Mouse (Mus musculus) CD8-positive naive resting alpha-beta T cell, adult 57 days (primary cell): Measurements from ENCODE around the gene Stx18. TPM values are rescaled to one million over a fixed set of nuclear protein-coding genes. Genes with fewer than 3 reads are reported as not detected.

Source experiments
- total RNA-seq: library from RNA; stranded (reverse); gene quantifications from one replicate; pipeline ENCODE4 v1.2.4, GENCODE M21; 2023

Gene Stx18
- 24.7 TPM for total RNA-seq

DNA sequence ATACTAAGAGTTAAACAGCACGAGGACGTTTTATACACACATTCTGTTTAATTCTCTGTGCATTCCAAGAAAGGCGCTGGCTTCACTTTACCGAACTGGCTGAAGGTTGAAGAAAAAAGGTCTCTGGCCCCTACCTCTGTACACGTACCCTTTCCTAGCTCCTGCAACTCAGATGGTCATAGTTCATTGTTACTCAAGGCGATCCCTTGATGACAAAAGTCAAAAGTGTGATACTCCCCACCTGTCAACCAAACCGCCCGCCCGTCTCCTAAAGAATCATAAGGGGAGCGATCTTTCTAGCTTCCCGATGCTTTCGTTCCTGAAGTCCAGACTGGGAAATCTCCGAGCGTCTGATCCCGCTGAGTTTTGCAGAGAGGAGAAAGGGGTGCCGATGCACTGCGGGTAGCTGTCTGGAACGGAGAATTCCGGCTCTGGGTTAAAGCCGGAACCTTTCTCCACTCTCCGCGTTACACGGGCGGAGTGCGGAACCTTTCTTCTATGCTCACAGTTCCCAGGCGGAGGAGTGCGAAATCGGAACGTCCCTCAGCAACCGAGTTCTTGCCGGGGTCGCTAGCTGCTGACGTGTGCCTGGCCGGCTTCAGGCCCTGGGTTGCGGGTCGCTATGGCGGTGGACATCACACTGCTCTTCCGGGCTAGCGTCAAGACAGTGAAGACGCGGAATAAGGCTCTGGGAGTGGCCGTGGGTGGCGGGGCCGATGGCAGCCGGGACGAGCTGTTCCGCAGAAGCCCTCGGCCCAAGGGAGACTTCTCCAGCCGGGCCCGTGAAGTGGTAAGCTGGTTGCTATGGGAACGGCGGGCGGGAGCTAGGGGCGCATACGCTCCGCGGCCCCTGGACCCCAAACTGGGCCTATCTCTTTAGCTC is at the start of gene Stx18:
Gene Stx18 (plus strand): TSS at position 33 of the 883 bp plus-strand sequence.

DNA sequence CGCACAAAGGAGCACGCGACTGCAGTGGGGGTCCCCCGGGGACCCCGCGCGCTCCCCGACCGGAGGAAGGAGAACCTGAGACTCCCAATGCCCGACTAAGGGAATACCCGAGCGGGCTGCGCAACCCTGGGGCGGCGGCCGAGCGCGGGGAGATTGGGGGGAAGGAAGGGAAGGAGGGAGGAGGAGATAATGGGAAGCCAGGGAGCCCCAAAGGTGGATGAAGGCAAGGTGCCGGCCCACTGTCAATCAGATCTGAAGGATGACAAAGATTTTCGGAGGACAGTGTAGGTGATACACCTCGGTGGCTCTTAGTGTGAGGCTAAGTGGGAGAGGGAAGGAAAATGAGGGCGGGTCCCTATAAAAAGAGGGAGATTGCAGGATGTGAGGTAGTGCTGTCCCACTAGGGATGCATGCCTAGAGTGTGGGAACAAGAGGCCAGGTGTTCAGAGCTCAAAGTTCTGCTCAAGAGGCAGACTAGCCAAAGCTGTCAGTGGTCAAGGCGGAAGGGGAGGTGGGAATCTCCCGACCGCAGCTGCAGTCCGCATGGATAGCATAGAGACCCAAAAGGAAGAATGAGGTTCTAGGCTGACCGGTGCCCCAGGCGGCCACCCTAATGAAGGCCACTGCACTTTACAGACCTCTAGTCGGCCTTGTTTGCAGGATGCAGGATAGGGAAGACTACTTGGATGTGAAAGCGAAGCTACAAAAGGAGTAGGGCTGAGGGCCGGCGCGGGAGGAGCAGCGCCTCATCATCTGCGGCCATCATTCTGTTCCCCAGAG is 121.3 kb downstream of the Stx18 start, which contains the start of gene Nsg1:
Gene Nsg1 (minus strand): TSS at position 274 of the 780 bp plus-strand sequence.

Other genes with a start within 250 kb of the Stx18 start
- not detected for gene Msx1, start 214.2 kb upstream of the Stx18 start, total RNA-seq
- gene Nsg1, start 121.2 kb downstream of the Stx18 start, total RNA-seq, result not detected
- gene Zbtb49, start 181.7 kb downstream of the Stx18 start, total RNA-seq, result 17.9 TPM
- gene Lyar, start 181.7 kb downstream of the Stx18 start, total RNA-seq, result 32.1 TPM
- 81.9 TPM for gene Tmem128, start 221.4 kb downstream of the Stx18 start, total RNA-seq
- gene Otop1, start 237.2 kb downstream of the Stx18 start, total RNA-seq, result not detected